Mouse (Mus musculus): ENCODE data around the gene Uts2b. TPM values are rescaled to one million over a fixed set of nuclear protein-coding genes. Genes with fewer than 3 reads are reported as not detected.

Gene Uts2b
- polyA plus RNA-seq (2014; fragmentation: Illumina TruSeq; extraction: RNeasy Lipid Tissue Mini Kit (QIAGEN cat#74804); ENCODE audit: low read depth, low replicate concordance) = 0.60 TPM

DNA sequence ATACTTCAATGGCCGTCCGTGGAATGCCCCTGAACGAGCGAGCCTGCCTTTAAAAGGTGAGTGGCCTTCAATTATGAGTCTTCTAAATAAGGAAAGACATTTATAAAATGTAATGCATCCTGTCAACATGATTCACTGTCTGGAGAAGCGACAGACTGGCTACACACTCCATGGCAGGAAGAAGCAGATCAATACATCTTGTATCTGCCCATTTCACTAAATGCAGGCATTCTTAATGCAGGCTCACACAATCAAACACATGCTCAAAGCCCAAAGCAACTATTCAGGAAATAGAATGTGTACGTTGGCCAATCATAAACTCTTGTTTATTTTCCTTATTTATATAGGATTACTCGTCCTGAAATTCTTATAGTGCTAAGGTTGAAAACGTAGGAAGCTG lies at the start of gene Uts2b:
TSS of gene Uts2b (minus strand) at position 49 of the 400 bp plus-strand sequence.

DNA sequence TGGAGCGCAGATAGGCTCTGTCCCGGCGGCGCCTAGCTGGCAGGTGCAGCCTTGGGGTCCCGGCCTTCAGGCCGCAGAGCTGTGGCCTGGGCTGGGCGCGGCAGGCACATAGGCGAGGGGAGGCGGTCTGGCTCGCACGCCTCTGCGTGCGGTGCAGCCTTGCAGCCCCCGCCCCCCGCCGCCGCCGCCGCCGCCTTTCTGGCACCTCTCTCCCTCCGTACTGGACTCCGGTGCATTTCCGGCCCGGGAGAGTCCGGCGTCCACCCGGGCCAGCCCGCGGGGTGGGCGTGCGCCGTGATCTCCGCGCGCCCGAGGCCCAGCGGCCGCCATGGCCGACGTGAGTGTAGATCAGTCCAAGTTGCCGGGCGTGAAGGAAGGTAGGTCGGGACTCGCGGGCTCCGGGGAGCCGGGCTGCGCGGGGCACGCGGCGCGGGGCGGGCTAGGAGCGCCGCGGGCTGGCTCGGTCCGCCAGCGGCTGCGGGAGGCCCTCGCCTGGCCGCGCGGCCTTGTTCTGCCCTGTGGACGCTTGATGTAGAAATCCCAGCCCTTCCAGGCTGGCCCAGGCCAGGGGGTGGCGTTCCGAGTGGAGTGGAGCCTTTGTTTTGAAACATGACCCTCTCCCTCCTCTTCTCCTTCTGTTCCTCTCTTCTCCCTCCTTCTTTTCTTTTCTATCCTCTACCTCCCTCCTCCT lies 18.9 kb upstream of the Uts2b start, which contains the start of gene Ccdc50:
TSS of gene Ccdc50 (plus strand) at position 109 of the 691 bp plus-strand sequence.

DNA sequence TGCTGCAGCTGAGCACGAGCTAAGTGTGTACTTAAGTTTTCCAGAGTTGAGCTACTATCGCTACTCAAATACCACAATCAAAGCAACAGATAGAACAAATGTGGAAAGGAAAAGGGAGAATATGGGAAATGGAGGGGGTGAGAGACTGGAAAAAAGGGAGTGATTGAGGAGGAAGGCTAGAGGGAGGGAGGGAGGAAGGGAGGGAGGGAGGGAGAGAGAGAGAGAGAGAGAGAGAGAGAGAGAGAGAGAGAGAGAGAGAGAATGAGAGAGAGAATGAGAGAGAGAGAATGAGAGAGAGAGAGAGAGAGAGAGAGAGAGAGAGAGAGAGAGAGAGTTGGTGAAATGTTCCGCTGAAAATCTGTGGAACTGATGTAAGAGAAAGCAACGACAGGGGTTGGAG lies 62.9 kb downstream of the Uts2b start, which contains the start of gene Ostn:
TSS of gene Ostn (plus strand) at position 301 of the 400 bp plus-strand sequence.

Other genes with a start within 250 kb of the Uts2b start
- not detected for gene Ostn, start 62.8 kb downstream of the Uts2b start, polyA plus RNA-seq (2014; fragmentation: Illumina TruSeq; extraction: RNeasy Lipid Tissue Mini Kit (QIAGEN cat#74804); ENCODE audit: low read depth, low replicate concordance)
- gene Ccdc50, start 18.6 kb upstream of the Uts2b start, polyA plus RNA-seq (2014; fragmentation: Illumina TruSeq; extraction: RNeasy Lipid Tissue Mini Kit (QIAGEN cat#74804); ENCODE audit: low read depth, low replicate concordance) = 109 TPM